Comparison of ENCODE assay signal across 9 mouse cellular contexts in genomic region chr16:17834543-17834942, GRCm38 (mm10). TPM values are rescaled to one million over a fixed set of nuclear protein-coding genes. Genes with fewer than 3 reads are reported as not detected.
A peak's percentile ranks its signal among the peaks of the same experiment; 100 is the strongest.
DNase-seq lines count a peak whose midpoint lies in the region; ATAC-seq and TF ChIP-seq lines count a peak whose summit lies in the region.
"Had no signal": no experiment of that assay in that cellular context is flagged by ENCODE, and none has a peak within 500 bp of the region (broad histone marks: within the 10 kb centered on the region; RNA-seq: fewer than 3 reads in every experiment).

No protein-coding gene starts in this region.

- peaks cover 5% of the 10 kb centered on the region for H3K4me1 ChIP-seq in lung, embryonic 16.5 days (replicated peaks; ENCODE audit: control insufficient read depth, insufficient read depth, low read length)
- peaks cover 13% of the 10 kb centered on the region for H3K4me1 ChIP-seq in forebrain, embryonic 15.5 days
- peaks cover 7% of the 10 kb centered on the region for H3K4me1 ChIP-seq in limb, embryonic 14.5 days (ENCODE audit: control insufficient read depth, insufficient read depth, low read length)
- H3K4me1 ChIP-seq in stomach, embryonic 15.5 days, result peaks cover 5% of the 10 kb centered on the region; the same call in 1 of the 2 replicates

- no peak overlapping the region for H3K27ac ChIP-seq in lung, embryonic 16.5 days (ENCODE audit: low read length)
- peak overlapping the region; percentile 86 for H3K27ac ChIP-seq in forebrain, embryonic 15.5 days (replicated peaks)
- no peak overlapping the region for H3K27ac ChIP-seq in limb, embryonic 14.5 days (replicated peaks; ENCODE audit: low read depth, low read length)
- H3K27ac ChIP-seq in stomach, embryonic 15.5 days, result no peak overlapping the region

- TF ChIP-seq POLR2A in limb, embryonic 14.5 days (IDR thresholded peaks at IDR 0.05; ENCODE audit: borderline replicate concordance, extremely low read depth, insufficient read depth, insufficient read length), result no peak

- no peak for ATAC-seq in lung, embryonic 16.5 days (ENCODE audit: low read depth)
- ATAC-seq in forebrain, embryonic 15.5 days (replicated peaks), result peak; percentile 3; the same call in 1 of the 2 replicates
- no peak for ATAC-seq in limb, embryonic 14.5 days (ENCODE audit: low FRiP score, low read depth)
- no peak for ATAC-seq in stomach, embryonic 15.5 days (ENCODE audit: insufficient read depth, low FRiP score, low read depth)

- no peaks in the 10 kb centered on the region for H3K36me3 ChIP-seq in lung, embryonic 16.5 days (ENCODE audit: control insufficient read depth, insufficient read depth, low read length)
- H3K36me3 ChIP-seq in forebrain, embryonic 15.5 days, result 0 out of 2 replicates have a peak, but pooled peaks cover 4% of the 10 kb centered on the region
- H3K36me3 ChIP-seq in limb, embryonic 14.5 days (ENCODE audit: control insufficient read depth, insufficient read depth, low read length), result peaks cover under 1% of the 10 kb centered on the region; the same call in 1 of the 2 replicates
- H3K36me3 ChIP-seq in stomach, embryonic 15.5 days, result no peaks in the 10 kb centered on the region

- H3K9ac ChIP-seq in lung, embryonic 16.5 days (ENCODE audit: low read length), result no peak overlapping the region
- H3K9ac ChIP-seq in forebrain, embryonic 15.5 days (replicated peaks), result peak overlapping the region; percentile 64
- H3K9ac ChIP-seq in limb, embryonic 14.5 days (ENCODE audit: low read depth, low read length, severe bottlenecking), result no peak overlapping the region
- no peak overlapping the region for H3K9ac ChIP-seq in stomach, embryonic 15.5 days

- no peaks in the 10 kb centered on the region for H3K9me3 ChIP-seq in lung, embryonic 16.5 days (ENCODE audit: control insufficient read depth, low read length)
- no peaks in the 10 kb centered on the region for H3K9me3 ChIP-seq in forebrain, embryonic 15.5 days
- H3K9me3 ChIP-seq in limb, embryonic 14.5 days (ENCODE audit: control insufficient read depth, low read length), result no peaks in the 10 kb centered on the region
- H3K9me3 ChIP-seq in stomach, embryonic 15.5 days, result no peaks in the 10 kb centered on the region
- H3K9me3 ChIP-seq: megakaryocyte, embryonic 14.5 days had no signal

- peaks cover 60% of the 10 kb centered on the region for H3K27me3 ChIP-seq in lung, embryonic 16.5 days (ENCODE audit: control insufficient read depth, insufficient read depth, low read depth, low read length)
- H3K27me3 ChIP-seq in forebrain, embryonic 15.5 days, result peaks cover 59% of the 10 kb centered on the region
- H3K27me3 ChIP-seq in limb, embryonic 14.5 days (ENCODE audit: control insufficient read depth, insufficient read depth, low read length), result peaks cover 25% of the 10 kb centered on the region
- H3K27me3 ChIP-seq in stomach, embryonic 15.5 days (replicated peaks), result peaks cover 69% of the 10 kb centered on the region

- WGBS in lung, embryonic 16.5 days, result 41% methylated on average over 7 of the region's 7 CpGs
- 46% methylated on average over 7 of the region's 7 CpGs for WGBS in forebrain, embryonic 15.5 days
- 45% methylated on average over 7 of the region's 7 CpGs for WGBS in limb, embryonic 14.5 days
- WGBS in stomach, embryonic 15.5 days, result 49% methylated on average over 7 of the region's 7 CpGs

- no peak for DNase-seq in lung, postnatal 10 days
- DNase-seq in limb, embryonic 14.5 days (ENCODE audit: low spot score), result no peak
- DNase-seq in urinary bladder, adult 18-20 months (ENCODE audit: low spot score in 2 of 2), result no peak
- DNase-seq in gastrocnemius, postnatal 4 days (ENCODE audit: low spot score in 2 of 2), result no peak

- peak overlapping the region; percentile 61 for H3K4me3 ChIP-seq in lung, embryonic 16.5 days (ENCODE audit: low read length)
- peak overlapping the region; percentile 61 for H3K4me3 ChIP-seq in forebrain, embryonic 15.5 days
- H3K4me3 ChIP-seq in limb, embryonic 14.5 days (replicated peaks; ENCODE audit: low read length), result peak overlapping the region; percentile 60
- H3K4me3 ChIP-seq in stomach, embryonic 15.5 days (replicated peaks), result peak overlapping the region; percentile 56

- H3K4me2 ChIP-seq in lung, embryonic 16.5 days (ENCODE audit: low read depth, low read length), result peak overlapping the region; percentile 98
- H3K4me2 ChIP-seq in forebrain, embryonic 15.5 days (replicated peaks), result peak overlapping the region; percentile 85
- peak overlapping the region; percentile 98 for H3K4me2 ChIP-seq in limb, embryonic 14.5 days (replicated peaks; ENCODE audit: low read depth, low read length, severe bottlenecking)
- peak overlapping the region; percentile 98; the same call in 1 of the 2 replicates for H3K4me2 ChIP-seq in stomach, embryonic 15.5 days

RNA-seq across cellular contexts. Expression of gene B830017H08Rik, which starts 1.6 kb away (rescaled TPM):
- not detected in 2 replicates for polyA plus RNA-seq in lung, embryonic 16.5 days (2015; fragmentation: Nextera tagmentation; extraction: Ambion mirVana)
- polyA plus RNA-seq in forebrain, embryonic 15.5 days (2015; fragmentation: Nextera tagmentation; extraction: Ambion mirVana), result 0.93 and 1.3 TPM in 2 replicates
- polyA plus RNA-seq in limb, embryonic 14.5 days (2012; rRNA removed), result 0.49 and 0.58 TPM in 2 replicates
- polyA plus RNA-seq in limb, embryonic 14.5 days (2014; fragmentation: Nextera tagmentation; extraction: Ambion mirVana), result 0.17 and 0.69 TPM in 2 replicates
- polyA plus RNA-seq in stomach, embryonic 15.5 days (2015; fragmentation: Nextera tagmentation; extraction: Ambion mirVana), result not detected in 2 replicates
- under 1 TPM in 1 of 2 experiments, not detected in 1; 0.25 TPM for total RNA-seq in gastrocnemius, postnatal 4 days (2021)
- polyA plus RNA-seq: spleen, adult 2 months had no signal

RNA-seq across cellular contexts. Expression of gene Car15, which starts 3.6 kb away (rescaled TPM):
- 4.1 and 4.5 TPM in 2 replicates for polyA plus RNA-seq in lung, embryonic 16.5 days (2015; fragmentation: Nextera tagmentation; extraction: Ambion mirVana)
- 4.8 and 5.7 TPM in 2 replicates for polyA plus RNA-seq in forebrain, embryonic 15.5 days (2015; fragmentation: Nextera tagmentation; extraction: Ambion mirVana)
- 8.6 and 11.5 TPM in 2 replicates for polyA plus RNA-seq in limb, embryonic 14.5 days (2012; rRNA removed)
- 3.2 and 3.4 TPM in 2 replicates for polyA plus RNA-seq in limb, embryonic 14.5 days (2014; fragmentation: Nextera tagmentation; extraction: Ambion mirVana)
- 2.6 and 2.7 TPM in 2 replicates for polyA plus RNA-seq in stomach, embryonic 15.5 days (2015; fragmentation: Nextera tagmentation; extraction: Ambion mirVana)
- total RNA-seq in gastrocnemius, postnatal 4 days (2021), result under 1 TPM; 0.83 to 0.98 TPM

RNA-seq across cellular contexts. Expression of gene Scarf2, which starts 37.5 kb away (rescaled TPM):
- 12.4 and 13.9 TPM in 2 replicates for polyA plus RNA-seq in lung, embryonic 16.5 days (2015; fragmentation: Nextera tagmentation; extraction: Ambion mirVana)
- 1.3 TPM in 2 replicates for polyA plus RNA-seq in forebrain, embryonic 15.5 days (2015; fragmentation: Nextera tagmentation; extraction: Ambion mirVana)
- polyA plus RNA-seq in limb, embryonic 14.5 days (2012; rRNA removed), result 232 and 360 TPM in 2 replicates
- polyA plus RNA-seq in limb, embryonic 14.5 days (2014; fragmentation: Nextera tagmentation; extraction: Ambion mirVana), result 51.3 and 64.9 TPM in 2 replicates
- 15.8 and 18.5 TPM in 2 replicates for polyA plus RNA-seq in stomach, embryonic 15.5 days (2015; fragmentation: Nextera tagmentation; extraction: Ambion mirVana)
- total RNA-seq in gastrocnemius, postnatal 4 days (2021), result 10 to 100 TPM; 33.7 to 37.3 TPM

RNA-seq across cellular contexts. Expression of gene Gm20518, which starts 56.9 kb away (rescaled TPM):
- polyA plus RNA-seq in lung, embryonic 16.5 days (2015; fragmentation: Nextera tagmentation; extraction: Ambion mirVana), result 0.29 and 0.33 TPM in 2 replicates
- polyA plus RNA-seq in forebrain, embryonic 15.5 days (2015; fragmentation: Nextera tagmentation; extraction: Ambion mirVana), result 0.23 and 0.67 TPM in 2 replicates
- polyA plus RNA-seq in limb, embryonic 14.5 days (2012; rRNA removed), result 1.9 and 2.1 TPM in 2 replicates
- 0.22 and 0.26 TPM in 2 replicates for polyA plus RNA-seq in limb, embryonic 14.5 days (2014; fragmentation: Nextera tagmentation; extraction: Ambion mirVana)
- 0.26 and 0.32 TPM in 2 replicates for polyA plus RNA-seq in stomach, embryonic 15.5 days (2015; fragmentation: Nextera tagmentation; extraction: Ambion mirVana)
- under 1 TPM; 0.29 to 0.36 TPM for total RNA-seq in gastrocnemius, postnatal 4 days (2021)

RNA-seq across cellular contexts. Expression of gene Tssk1, which starts 59.5 kb away (rescaled TPM):
- 0.08 TPM in 1 of 2 replicates, not detected in the other for polyA plus RNA-seq in lung, embryonic 16.5 days (2015; fragmentation: Nextera tagmentation; extraction: Ambion mirVana)
- polyA plus RNA-seq in forebrain, embryonic 15.5 days (2015; fragmentation: Nextera tagmentation; extraction: Ambion mirVana), result 0.08 and 0.09 TPM in 2 replicates
- 0.01 and 0.04 TPM in 2 replicates for polyA plus RNA-seq in limb, embryonic 14.5 days (2012; rRNA removed)
- 0.07 TPM in 1 of 2 replicates, not detected in the other for polyA plus RNA-seq in limb, embryonic 14.5 days (2014; fragmentation: Nextera tagmentation; extraction: Ambion mirVana)
- polyA plus RNA-seq in stomach, embryonic 15.5 days (2015; fragmentation: Nextera tagmentation; extraction: Ambion mirVana), result not detected in 2 replicates
- under 1 TPM; 0.07 to 0.08 TPM for total RNA-seq in gastrocnemius, postnatal 4 days (2021)
- polyA plus RNA-seq: spleen, adult 2 months had no signal
